Comparison of ENCODE assay signal across 20 mouse cellular contexts in the genomic region with DNA sequence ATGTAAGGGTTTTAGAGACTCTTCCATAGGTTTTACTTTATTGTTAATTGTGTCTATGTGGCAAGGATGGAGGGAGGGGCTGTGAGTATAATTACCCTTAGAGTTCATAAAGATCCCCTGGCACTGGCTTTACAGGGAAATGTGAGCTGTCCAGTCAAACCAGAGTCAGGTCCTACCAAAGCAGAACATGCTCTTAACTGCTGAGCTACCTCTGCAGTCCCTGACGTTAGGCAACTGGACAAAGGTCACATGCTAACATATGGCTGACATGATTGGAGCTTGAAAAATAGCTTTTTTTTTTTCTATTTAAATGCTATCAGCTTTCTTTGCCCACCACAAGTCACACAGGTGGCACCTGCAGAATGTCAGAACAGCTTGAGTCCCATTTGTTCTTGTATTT.
"Had no signal": no experiment of that assay in that cellular context is flagged by ENCODE, and none has a peak within 500 bp of the region (broad histone marks: within the 10 kb centered on the region; RNA-seq: fewer than 3 reads in every experiment).

No protein-coding gene starts in this region.

- H3K4me1 ChIP-seq: kidney, embryonic 15.5 days; liver, embryonic 15.5 days; midbrain, embryonic 15.5 days; neural tube, embryonic 12.5 days; stomach, embryonic 15.5 days had no signal

- H3K4me3 ChIP-seq: kidney, embryonic 15.5 days; left cerebral cortex, adult 2 months; liver, embryonic 15.5 days; midbrain, embryonic 12.5 days; midbrain, embryonic 15.5 days; neural tube, embryonic 12.5 days; stomach, embryonic 15.5 days had no signal

- H3K9me3 ChIP-seq: kidney, embryonic 15.5 days; liver, embryonic 15.5 days; midbrain, embryonic 12.5 days; midbrain, embryonic 15.5 days; neural tube, embryonic 12.5 days; stomach, embryonic 15.5 days had no signal

- DNase-seq: kidney, adult 8-10 months; kidney, postnatal 10 days; kidney, postnatal 36 days; layer of hippocampus, postnatal 36 days; lung, embryonic 14.5 days; retina, postnatal 1 day; right cerebral cortex, postnatal 25 days; spleen, adult 18-20 months; thymus, adult 18-20 months; thymus, postnatal 36 days had no signal

- H3K36me3 ChIP-seq: liver, embryonic 15.5 days; midbrain, embryonic 15.5 days; stomach, embryonic 15.5 days had no signal

- H3K9ac ChIP-seq: kidney, embryonic 15.5 days; liver, embryonic 15.5 days; lung, embryonic 14.5 days; midbrain, embryonic 12.5 days; midbrain, embryonic 15.5 days; neural tube, embryonic 12.5 days; stomach, embryonic 15.5 days had no signal

- H3K27me3 ChIP-seq: kidney, embryonic 15.5 days; liver, embryonic 15.5 days; midbrain, embryonic 12.5 days; midbrain, embryonic 15.5 days; neural tube, embryonic 12.5 days; stomach, embryonic 15.5 days had no signal

- H3K4me2 ChIP-seq: kidney, embryonic 15.5 days; liver, embryonic 15.5 days; lung, embryonic 14.5 days; midbrain, embryonic 12.5 days; midbrain, embryonic 15.5 days; neural tube, embryonic 12.5 days; stomach, embryonic 15.5 days had no signal

- ATAC-seq: inflammation-experienced regulatory T-cells, adult 6 months; lung, postnatal 0 days; midbrain, embryonic 15.5 days had no signal

- H3K27ac ChIP-seq: kidney, embryonic 15.5 days; left cerebral cortex, adult 2 months; liver, embryonic 15.5 days; macrophage; midbrain, embryonic 12.5 days; midbrain, embryonic 15.5 days; neural tube, embryonic 12.5 days; stomach, embryonic 15.5 days had no signal
